Mouse (Mus musculus): ENCODE measurements around the gene Pi4kb.

The Pi4kb gene

GRCm38 (mm10) chr3:94948066-94948614 is 26.4 kb upstream of the Pi4kb start:
- ChIA-PET CTCF (interaction anchor here in 2 of 4 experiments (1.0 to 1.3 kb wide), 3 partner anchors 33 to 81 kb away, joined by 3 to 12 read pairs (median 6); no protein-coding TSS in a partner anchor), POLR2A (interaction anchor here in 2 of 4 experiments (0.6 to 1.3 kb wide), 7 partner anchors 11 to 68 kb away, joined by 3 to 6 read pairs (median 3); partner anchors contain the start of gene Zfp687 (in 1 of the 2))

GRCm38 (mm10) chr3:94949645-94950044 is 24.9 kb upstream of the Pi4kb start:
- ChIA-PET POLR2A (interaction anchor here in 1 of 4 experiments (7.1 kb wide), 1 partner anchor 68 kb away, joined by 76 read pairs; the partner anchor contains the start of gene Zfp687), CTCF (no interaction called here)

- CTCF ChIA-PET: interaction anchor here in 2 of 4 experiments (0.5 to 0.6 kb wide), 3 partner anchors 9 to 397 kb away, joined by 3 read pairs; no protein-coding TSS in a partner anchor
Measured at GRCm38 (mm10) chr3:94952806-94953205, 21.7 kb upstream of the Pi4kb start.

GRCm38 (mm10) chr3:94953384-94953763 is 21.2 kb upstream of the Pi4kb start:
- ChIA-PET POLR2A (interaction anchor here in 3 of 4 experiments (0.6 to 7.1 kb wide), 28 partner anchors 10 to 292 kb away, joined by 3 to 76 read pairs (median 4); partner anchors contain the start of genes Pi4kb (in 3 of the 3), Zfp687 (in 3 of the 3), Pip5k1a (in 1 of the 3) and Selenbp1 (in 1 of the 3)), CTCF (interaction anchor here in 2 of 4 experiments (0.5 to 0.6 kb wide), 2 partner anchors 8 to 100 kb away, joined by 3 read pairs; no protein-coding TSS in a partner anchor)

More at GRCm38 (mm10) chr3:94952806-94953205, 21.7 kb upstream of the Pi4kb start:
- POLR2A ChIA-PET: interaction anchor here in 3 of 4 experiments (0.6 to 7.1 kb wide), 26 partner anchors 10 to 293 kb away, joined by 3 to 76 read pairs (median 4); partner anchors contain the start of genes Pi4kb (in 3 of the 3), Zfp687 (in 3 of the 3) and Selenbp1 (in 1 of the 3)

- ChIA-PET CTCF (no interaction called here), POLR2A (interaction anchor here (0.5 to 7.1 kb wide), 37 partner anchors 9 to 291 kb away, joined by 3 to 76 read pairs (median 4); partner anchors contain the start of genes Zfp687 (in 3 of the 4), Pi4kb (in 2 of the 4), Pip5k1a (in 1 of the 4) and Psmd4 (in 1 of the 4))
Measured at GRCm38 (mm10) chr3:94953764-94954616, 20.5 kb upstream of the Pi4kb start, which contains the start of gene Rfx5. Rfx5 (plus strand) TSS chr3:94954075.

- CTCF ChIA-PET: interaction anchor here in 1 of 4 experiments (0.9 kb wide), 2 partner anchors 38 to 95 kb away, joined by 3 read pairs; no protein-coding TSS in a partner anchor
- POLR2A ChIA-PET: interaction anchor here in 3 of 4 experiments (0.5 to 9.0 kb wide), 9 partner anchors 15 to 107 kb away, joined by 3 to 135 read pairs (median 25); partner anchors contain the start of genes Pi4kb (in 3 of the 3), Zfp687 (in 2 of the 3) and Selenbp1 (in 1 of the 3)
Measured at GRCm38 (mm10) chr3:94958295-94958694, 16.2 kb upstream of the Pi4kb start.

GRCm38 (mm10) chr3:94959871-94960270 is 14.7 kb upstream of the Pi4kb start:
- ChIA-PET CTCF (interaction anchor here in 3 of 4 experiments (0.6 to 1.5 kb wide), 4 partner anchors 19 to 426 kb away, joined by 3 to 4 read pairs (median 3); no protein-coding TSS in a partner anchor), POLR2A (interaction anchor here in 3 of 4 experiments (0.7 to 9.0 kb wide), 31 partner anchors 9 to 258 kb away, joined by 3 to 135 read pairs (median 5); partner anchors contain the start of genes Pi4kb (in 3 of the 3), Zfp687 (in 2 of the 3), Gabpb2 (in 1 of the 3) and Pip5k1a (in 1 of the 3))

GRCm38 (mm10) chr3:94960322-94960721 is 14.2 kb upstream of the Pi4kb start:
- CTCF ChIA-PET: interaction anchor here in 3 of 4 experiments (0.6 to 1.5 kb wide), 4 partner anchors 19 to 426 kb away, joined by 3 to 4 read pairs (median 3); no protein-coding TSS in a partner anchor
- POLR2A ChIA-PET: interaction anchor here in 3 of 4 experiments (0.7 to 9.0 kb wide), 29 partner anchors 8 to 258 kb away, joined by 3 to 135 read pairs (median 5); partner anchors contain the start of genes Pi4kb (in 3 of the 3), Zfp687 (in 2 of the 3), Gabpb2 (in 1 of the 3) and Pip5k1a (in 1 of the 3)

- POLR2A ChIA-PET: interaction anchor here in 3 of 4 experiments (0.8 to 9.0 kb wide), 13 partner anchors 8 to 80 kb away, joined by 3 to 135 read pairs (median 9); partner anchors contain the start of genes Pi4kb (in 3 of the 3), Zfp687 (in 2 of the 3) and Rfx5 (in 1 of the 3)
Measured at GRCm38 (mm10) chr3:94964989-94965388, 9.5 kb upstream of the Pi4kb start.

GRCm38 (mm10) chr3:94965878-94966277 is 8.7 kb upstream of the Pi4kb start:
- ChIA-PET POLR2A (interaction anchor here in 3 of 4 experiments (0.8 to 9.0 kb wide), 14 partner anchors 7 to 81 kb away, joined by 3 to 135 read pairs (median 7); partner anchors contain the start of genes Pi4kb (in 3 of the 3), Rfx5 (in 2 of the 3) and Zfp687 (in 2 of the 3)), CTCF (interaction anchor here in 2 of 4 experiments (0.6 to 1.0 kb wide), 3 partner anchors 14 to 76 kb away, joined by 3 to 4 read pairs (median 3); no protein-coding TSS in a partner anchor)

More at GRCm38 (mm10) chr3:94964989-94965388, 9.5 kb upstream of the Pi4kb start:
- CTCF ChIA-PET: no interaction called here

- CTCF ChIA-PET: interaction anchor here in 1 of 4 experiments (0.9 kb wide), 1 partner anchor 31 kb away, joined by 4 read pairs; no protein-coding TSS in a partner anchor
- POLR2A ChIA-PET: interaction anchor here in 2 of 4 experiments (1.3 to 11.7 kb wide), 7 partner anchors 8 to 43 kb away, joined by 6 to 135 read pairs (median 27); partner anchors contain the start of gene Zfp687 (in 1 of the 2)
Measured at GRCm38 (mm10) chr3:94972552-94972951, 2.0 kb upstream of the Pi4kb start.

GRCm38 (mm10) chr3:94973620-94974019 is 911 bp upstream of the Pi4kb start:
- POLR2A ChIA-PET: interaction anchor here (0.6 to 11.7 kb wide), 38 partner anchors 8 to 1320 kb away, joined by 3 to 135 read pairs (median 8); partner anchors contain the start of genes Zfp687 (in 3 of the 4), Psmd4 (in 2 of the 4), Rfx5 (in 2 of the 4) and Cdc42se1 (in 1 of the 4)

GRCm38 (mm10) chr3:94974026-94974527 is 454 bp upstream of the Pi4kb start:
- CTCF ChIA-PET: interaction anchor here (0.5 to 1.2 kb wide), 6 partner anchors 12 to 125 kb away, joined by 3 to 10 read pairs (median 4); no protein-coding TSS in a partner anchor
- POLR2A ChIA-PET: interaction anchor here (0.5 to 11.7 kb wide), 57 partner anchors 9 to 1320 kb away, joined by 3 to 135 read pairs (median 5); partner anchors contain the start of genes Zfp687 (in 3 of the 4), Psmd4 (in 2 of the 4), Rfx5 (in 2 of the 4) and Cdc42se1 (in 1 of the 4)

More at GRCm38 (mm10) chr3:94973620-94974019, 911 bp upstream of the Pi4kb start:
- CTCF ChIA-PET: interaction anchor here (0.5 to 1.2 kb wide), 4 partner anchors 16 to 125 kb away, joined by 3 to 10 read pairs (median 4); no protein-coding TSS in a partner anchor

- ChIA-PET CTCF (interaction anchor here in 1 of 4 experiments (0.6 to 2.0 kb wide), 2 partner anchors 12 to 45 kb away, joined by 3 to 11 read pairs; no protein-coding TSS in a partner anchor), POLR2A (interaction anchor here in 3 of 4 experiments (0.5 to 8.7 kb wide), 15 partner anchors 10 to 190 kb away, joined by 3 to 60 read pairs (median 4); partner anchors contain the start of genes Pi4kb (in 3 of the 3) and Zfp687 (in 2 of the 3))
Measured at GRCm38 (mm10) chr3:94984312-94984711, 9.8 kb downstream of the Pi4kb start.

- POLR2A ChIA-PET: interaction anchor here in 3 of 4 experiments (1.2 to 8.7 kb wide), 9 partner anchors 11 to 67 kb away, joined by 4 to 60 read pairs (median 4); partner anchors contain the start of genes Pi4kb (in 3 of the 3) and Zfp687 (in 1 of the 3)
- CTCF ChIA-PET: interaction anchor here in 1 of 4 experiments (0.6 to 2.0 kb wide), 2 partner anchors 11 to 71 kb away, joined by 3 to 11 read pairs; no protein-coding TSS in a partner anchor
Measured at GRCm38 (mm10) chr3:94985513-94985912, 11.0 kb downstream of the Pi4kb start.

GRCm38 (mm10) chr3:94987578-94987977 is 13.0 kb downstream of the Pi4kb start:
- POLR2A ChIA-PET: interaction anchor here in 2 of 4 experiments (0.7 to 8.7 kb wide), 12 partner anchors 9 to 36 kb away, joined by 3 to 60 read pairs (median 6); partner anchors contain the start of genes Pi4kb (in 2 of the 2), Zfp687 (in 2 of the 2) and Rfx5 (in 1 of the 2)
- CTCF ChIA-PET: interaction anchor here in 2 of 4 experiments (0.6 to 1.3 kb wide), 2 partner anchors 9 to 385 kb away, joined by 3 to 4 read pairs; no protein-coding TSS in a partner anchor

All from embryonic stem cell, embryonic (primary cell).